Mouse (Mus musculus): ENCODE measurements around the gene F10. TPM values are rescaled to one million over a fixed set of nuclear protein-coding genes. Genes with fewer than 3 reads are reported as not detected.

The F10 gene
- 57.0 and 62.6 TPM in 2 replicates for polyA plus RNA-seq (2016; fragmentation: Nextera tagmentation; extraction: Ambion mirVana)

GRCm38 (mm10) chr8:13037015-13037414 is at the start of gene F10:
TSS of gene F10 (plus strand) at chr8:13037308.
- peaks cover 34% of the 10 kb centered on the region for H3K4me1 ChIP-seq
- H3K36me3 ChIP-seq, result peaks cover 4% of the 10 kb centered on the region; the same call in 1 of the 2 replicates
- peak; percentile 24 for ATAC-seq
- WGBS (ENCODE audit: insufficient replicate concordance), result 51% methylated on average over 7 of the region's 7 CpGs
- H3K27ac ChIP-seq, result peak within 1 kb of the TSS; percentile 69
- no peaks in the 10 kb centered on the region for H3K9me3 ChIP-seq (replicated peaks)
- H3K27me3 ChIP-seq (replicated peaks), result no peaks in the 10 kb centered on the region
- peak within 1 kb of the TSS; percentile 45 for H3K9ac ChIP-seq
- peak within 1 kb of the TSS; percentile 24 for H3K4me3 ChIP-seq
- H3K4me2 ChIP-seq, result peak within 1 kb of the TSS; percentile 44

- H3K4me3 ChIP-seq, result no peak overlapping the region
- H3K36me3 ChIP-seq, result no peaks in the 10 kb centered on the region
- 0 out of 2 replicates have a peak, but pooled peaks cover 3% of the 10 kb centered on the region for H3K27me3 ChIP-seq (replicated peaks)
- no peak overlapping the region for H3K9ac ChIP-seq
- no peaks in the 10 kb centered on the region for H3K9me3 ChIP-seq (replicated peaks)
- no peak overlapping the region for H3K27ac ChIP-seq
- H3K4me2 ChIP-seq, result no peak overlapping the region
- no peaks in the 10 kb centered on the region for H3K4me1 ChIP-seq
- 71% methylated on average over 8 of the region's 8 CpGs for WGBS (ENCODE audit: insufficient replicate concordance)
- no peak for ATAC-seq
Observed at GRCm38 (mm10) chr8:12987571-12987970, 49.5 kb upstream of the F10 start.

- H3K36me3 ChIP-seq, result no peaks in the 10 kb centered on the region
- no peak for ATAC-seq
- 63% methylated on average over 13 of the region's 13 CpGs for WGBS (ENCODE audit: insufficient replicate concordance)
- no peak overlapping the region for H3K27ac ChIP-seq
- H3K4me1 ChIP-seq, result no peaks in the 10 kb centered on the region
- 0 out of 2 replicates have a peak, but pooled peaks cover 3% of the 10 kb centered on the region for H3K27me3 ChIP-seq (replicated peaks)
- H3K9ac ChIP-seq, result no peak overlapping the region
- no peaks in the 10 kb centered on the region for H3K9me3 ChIP-seq (replicated peaks)
- no peak overlapping the region for H3K4me2 ChIP-seq
- no peak overlapping the region for H3K4me3 ChIP-seq
Observed at GRCm38 (mm10) chr8:12988722-12989430, 48.2 kb upstream of the F10 start.

- H3K4me1 ChIP-seq, result no peaks in the 10 kb centered on the region
- H3K9ac ChIP-seq, result no peak overlapping the region
- H3K4me2 ChIP-seq, result no peak overlapping the region
- ATAC-seq, result no peak
- H3K27ac ChIP-seq, result no peak overlapping the region
- H3K9me3 ChIP-seq (replicated peaks), result no peaks in the 10 kb centered on the region
- H3K4me3 ChIP-seq, result no peak overlapping the region
- H3K27me3 ChIP-seq (replicated peaks), result 0 out of 2 replicates have a peak, but pooled peaks cover 3% of the 10 kb centered on the region
- no peaks in the 10 kb centered on the region for H3K36me3 ChIP-seq
- 75% methylated on average over 10 of the region's 10 CpGs for WGBS (ENCODE audit: insufficient replicate concordance)
Observed at GRCm38 (mm10) chr8:12991411-12991810, 45.7 kb upstream of the F10 start.

GRCm38 (mm10) chr8:12994468-12994867 is 42.6 kb upstream of the F10 start:
- Histone ChIP-seq H3K4me1 (no peaks in the 10 kb centered on the region), H3K9ac (no peak overlapping the region), H3K4me2 (no peak overlapping the region), H3K27me3 (replicated peaks) (no peaks in the 10 kb centered on the region), H3K36me3 (no peaks in the 10 kb centered on the region), H3K9me3 (replicated peaks) (no peaks in the 10 kb centered on the region), H3K4me3 (no peak overlapping the region), H3K27ac (no peak overlapping the region)
- 49% methylated on average over 5 of the region's 5 CpGs for WGBS (ENCODE audit: insufficient replicate concordance)
- no peak for ATAC-seq

GRCm38 (mm10) chr8:12995481-12995880 is 41.6 kb upstream of the F10 start:
- Histone ChIP-seq H3K27me3 (replicated peaks) (no peaks in the 10 kb centered on the region), H3K9ac (no peak overlapping the region), H3K4me1 (no peaks in the 10 kb centered on the region), H3K4me3 (no peak overlapping the region), H3K9me3 (replicated peaks) (no peaks in the 10 kb centered on the region), H3K36me3 (no peaks in the 10 kb centered on the region), H3K27ac (no peak overlapping the region), H3K4me2 (no peak overlapping the region)
- WGBS (ENCODE audit: insufficient replicate concordance), result 54% methylated on average over 5 of the region's 5 CpGs
- no peak for ATAC-seq

- no peaks in the 10 kb centered on the region for H3K27me3 ChIP-seq (replicated peaks)
- H3K9me3 ChIP-seq (replicated peaks), result no peaks in the 10 kb centered on the region
- 58% methylated on average over 8 of the region's 8 CpGs for WGBS (ENCODE audit: insufficient replicate concordance)
- no peak overlapping the region for H3K4me3 ChIP-seq
- no peaks in the 10 kb centered on the region for H3K4me1 ChIP-seq
- no peak overlapping the region for H3K27ac ChIP-seq
- H3K4me2 ChIP-seq, result no peak overlapping the region
- no peaks in the 10 kb centered on the region for H3K36me3 ChIP-seq
- H3K9ac ChIP-seq, result no peak overlapping the region
- ATAC-seq, result no peak
Observed at GRCm38 (mm10) chr8:12996831-12997275, 40.3 kb upstream of the F10 start.

GRCm38 (mm10) chr8:12998331-12998730 is 38.8 kb upstream of the F10 start:
- no peak overlapping the region for H3K27ac ChIP-seq
- no peaks in the 10 kb centered on the region for H3K27me3 ChIP-seq (replicated peaks)
- H3K9ac ChIP-seq, result no peak overlapping the region
- ATAC-seq, result no peak
- H3K36me3 ChIP-seq, result no peaks in the 10 kb centered on the region
- no peaks in the 10 kb centered on the region for H3K9me3 ChIP-seq (replicated peaks)
- no peak overlapping the region for H3K4me2 ChIP-seq
- WGBS (ENCODE audit: insufficient replicate concordance), result 65% methylated on average over 8 of the region's 8 CpGs
- no peaks in the 10 kb centered on the region for H3K4me1 ChIP-seq
- no peak overlapping the region for H3K4me3 ChIP-seq

- WGBS (ENCODE audit: insufficient replicate concordance), result 50% methylated on average over 9 of the region's 9 CpGs
- H3K36me3 ChIP-seq, result no peaks in the 10 kb centered on the region
- no peak for ATAC-seq
Observed at GRCm38 (mm10) chr8:12999793-13000192, 37.3 kb upstream of the F10 start.

GRCm38 (mm10) chr8:13007458-13007857 is 29.6 kb upstream of the F10 start:
- WGBS (ENCODE audit: insufficient replicate concordance), result 56% methylated on average over 4 of the region's 4 CpGs
- no peak overlapping the region for H3K4me2 ChIP-seq

More at GRCm38 (mm10) chr8:12999793-13000192, 37.3 kb upstream of the F10 start:
- H3K9me3 ChIP-seq (replicated peaks), result no peaks in the 10 kb centered on the region
- H3K9ac ChIP-seq, result no peak overlapping the region
- no peaks in the 10 kb centered on the region for H3K4me1 ChIP-seq
- no peak overlapping the region for H3K4me2 ChIP-seq
- no peak overlapping the region for H3K4me3 ChIP-seq
- no peaks in the 10 kb centered on the region for H3K27me3 ChIP-seq (replicated peaks)
- no peak overlapping the region for H3K27ac ChIP-seq

GRCm38 (mm10) chr8:13010313-13010712 is 26.8 kb upstream of the F10 start:
- ATAC-seq, result 0 out of 2 replicates have a peak, but pooled peaks have one; percentile 40
- 33% methylated on average over 4 of the region's 4 CpGs for WGBS (ENCODE audit: insufficient replicate concordance)
- H3K9me3 ChIP-seq (replicated peaks), result no peaks in the 10 kb centered on the region

More at GRCm38 (mm10) chr8:13007458-13007857, 29.6 kb upstream of the F10 start:
- H3K36me3 ChIP-seq, result no peaks in the 10 kb centered on the region
- no peaks in the 10 kb centered on the region for H3K9me3 ChIP-seq (replicated peaks)
- no peak overlapping the region for H3K9ac ChIP-seq
- H3K4me1 ChIP-seq, result no peaks in the 10 kb centered on the region; the same call in 1 of the 2 replicates
- no peak overlapping the region for H3K27ac ChIP-seq
- no peak overlapping the region for H3K4me3 ChIP-seq
- ATAC-seq, result no peak
- H3K27me3 ChIP-seq (replicated peaks), result no peaks in the 10 kb centered on the region

GRCm38 (mm10) chr8:13019560-13019959 is 17.5 kb upstream of the F10 start:
- Histone ChIP-seq H3K27ac (no peak overlapping the region), H3K4me3 (no peak overlapping the region), H3K9me3 (replicated peaks) (no peaks in the 10 kb centered on the region), H3K4me2 (no peak overlapping the region), H3K36me3 (no peaks in the 10 kb centered on the region), H3K27me3 (replicated peaks) (no peaks in the 10 kb centered on the region), H3K4me1 (no peaks in the 10 kb centered on the region), H3K9ac (no peak overlapping the region)
- 50% methylated on average over 4 of the region's 4 CpGs for WGBS (ENCODE audit: insufficient replicate concordance)
- no peak for ATAC-seq

More at GRCm38 (mm10) chr8:13010313-13010712, 26.8 kb upstream of the F10 start:
- Histone ChIP-seq H3K4me1 (no peaks in the 10 kb centered on the region), H3K9ac (no peak overlapping the region), H3K27me3 (replicated peaks) (no peaks in the 10 kb centered on the region), H3K36me3 (no peaks in the 10 kb centered on the region), H3K4me2 (no peak overlapping the region), H3K4me3 (no peak overlapping the region), H3K27ac (no peak overlapping the region)

All from liver, embryonic 12.5 days (tissue).